Mouse (Mus musculus) mesoderm, embryonic 11.5 days (tissue): Measurements from ENCODE around the gene Ier5.

Experiments
- DNase-seq: peaks from one replicate; pipeline ENCODE4 v3.0.0-alpha.2; 2012; ENCODE audit warnings: low read depth, low spot score

The Ier5 gene

GRCm38 (mm10) chr1:155098486-155099279, 753 bp downstream of the Ier5 start:
- DNase-seq: no peak

- no peak for DNase-seq
These were observed 1.4 kb downstream of the Ier5 start for GRCm38 (mm10) chr1:155097931-155098485.

- no peak for DNase-seq
These were observed 2.1 kb downstream of the Ier5 start for GRCm38 (mm10) chr1:155097354-155097753.

GRCm38 (mm10) chr1:155096620-155097261, 2.7 kb downstream of the Ier5 start:
- no peak for DNase-seq

- no peak for DNase-seq
These were observed 5.3 kb downstream of the Ier5 start for GRCm38 (mm10) chr1:155093971-155094707.

GRCm38 (mm10) chr1:155093145-155093791, 6.2 kb downstream of the Ier5 start:
- peak; percentile 59 for DNase-seq

GRCm38 (mm10) chr1:155091842-155092800, 7.3 kb downstream of the Ier5 start:
- DNase-seq: peak; percentile 52

- no peak for DNase-seq
These were observed 8.0 kb downstream of the Ier5 start for GRCm38 (mm10) chr1:155091374-155091841.

- no peak for DNase-seq
These were observed 8.7 kb downstream of the Ier5 start for GRCm38 (mm10) chr1:155090736-155091135.

- no peak for DNase-seq
These were observed 9.1 kb downstream of the Ier5 start for GRCm38 (mm10) chr1:155090327-155090726.

GRCm38 (mm10) chr1:155088847-155089603, 10.4 kb downstream of the Ier5 start:
- DNase-seq: no peak

- no peak for DNase-seq
These were observed 11.4 kb downstream of the Ier5 start for GRCm38 (mm10) chr1:155088046-155088445.

GRCm38 (mm10) chr1:155086893-155087292, 12.5 kb downstream of the Ier5 start:
- DNase-seq: no peak

GRCm38 (mm10) chr1:155086416-155086815, 13.0 kb downstream of the Ier5 start:
- no peak for DNase-seq

GRCm38 (mm10) chr1:155084839-155085238, 14.6 kb downstream of the Ier5 start:
- no peak for DNase-seq

GRCm38 (mm10) chr1:155083271-155084265, 15.9 kb downstream of the Ier5 start:
- peak; percentile 94 for DNase-seq

- DNase-seq: peak; percentile 78
These were observed 16.5 kb downstream of the Ier5 start for GRCm38 (mm10) chr1:155082965-155083268.

- DNase-seq: no peak
These were observed 17.1 kb downstream of the Ier5 start for GRCm38 (mm10) chr1:155082158-155082964.
